Mouse (Mus musculus): Measurements from ENCODE around the gene Pnma1.

GRCm38 (mm10) chr12:84125892-84126291 lies 22.4 kb downstream of the Pnma1 start:
- no peak for TF ChIP-seq POLR2A (IDR thresholded peaks at IDR 0.05; ENCODE audit: borderline replicate concordance, extremely low read depth, insufficient read depth, insufficient read length, poor library complexity, severe bottlenecking)
- no peak for TF ChIP-seq CTCF (IDR thresholded peaks at IDR 0.05; ENCODE audit: borderline replicate concordance, extremely low read depth, insufficient read depth, insufficient read length)
